Mouse (Mus musculus): Measurements from ENCODE around the gene Pkd1l1.

DNA sequence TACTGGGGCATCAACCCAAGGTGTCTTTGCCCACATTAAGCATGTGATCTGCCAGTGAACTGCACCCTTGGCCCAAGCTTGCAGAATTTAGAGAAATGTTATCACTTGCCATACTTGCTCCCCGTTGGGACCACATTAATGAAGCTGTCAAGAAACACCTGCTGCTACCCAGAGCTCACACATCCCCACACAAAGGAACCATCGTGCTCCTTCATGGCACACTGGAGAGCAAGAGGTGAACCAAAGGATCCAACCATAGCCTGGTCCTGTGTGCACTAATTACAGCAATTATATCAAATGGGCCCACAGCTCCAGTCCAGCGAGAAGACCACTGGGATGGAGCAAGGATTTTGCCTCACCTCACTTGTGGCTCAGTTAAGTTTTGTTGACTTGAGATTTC lies 114.0 kb downstream of the Pkd1l1 start:
- TF ChIP-seq POLR2A (IDR thresholded peaks at IDR 0.05; ENCODE audit: control insufficient read depth, low read depth, low read length) (no peak), CTCF (IDR thresholded peaks at IDR 0.05; ENCODE audit: control insufficient read depth, insufficient read depth, insufficient replicate concordance, low read depth, low read length) (no peak)

Measured in testis, adult 2 months (tissue).